Mouse (Mus musculus): ENCODE data around the gene Oxct2a. TPM values are rescaled to one million over a fixed set of nuclear protein-coding genes. Genes with fewer than 3 reads are reported as not detected.

The Oxct2a gene
- total and polyA plus RNA-seq, 3 experiments = 0.04 TPM; not detected in 2

GRCm38 (mm10) chr4:123282500-123282899, 40.9 kb downstream of the Oxct2a start (continued):
- TF ChIP-seq MAZ (IDR thresholded peaks at IDR 0.05; ENCODE audit: low read depth, low read length) (peak; percentile 65; the same call in 1 of the 2 replicates), KAT2A (conservative IDR thresholded peaks at IDR 0.05; ENCODE audit: low read depth, low read length) (no peak; the same call in 1 of the 2 replicates), TBP (IDR thresholded peaks at IDR 0.05; ENCODE audit: low read depth, low read length) (peak; percentile 95), MXI1 (IDR thresholded peaks at IDR 0.05; ENCODE audit: low read depth, low read length) (no peak; the same call in none of the 2 replicates), NRF1 (IDR thresholded peaks at IDR 0.05; ENCODE audit: insufficient read depth, low read depth, low read length, poor library complexity, severe bottlenecking) (peak; percentile 33; the same call in 1 of the 2 replicates), GABPA (IDR thresholded peaks at IDR 0.05; ENCODE audit: low read depth, low read length) (peak; percentile 79; the same call in 1 of the 2 replicates), JUND (IDR thresholded peaks at IDR 0.05; ENCODE audit: low read depth, low read length) (no peak), TCF12 (IDR thresholded peaks at IDR 0.05; ENCODE audit: low read depth, low read length) (peak; percentile 66; the same call in 1 of the 2 replicates), USF2 (IDR thresholded peaks at IDR 0.05; ENCODE audit: borderline replicate concordance in 1 of 2, insufficient read depth in 1 of 2, low read depth in 1 of 2, low read length in 2 of 2) (no peak), ETS1 (IDR thresholded peaks at IDR 0.05; ENCODE audit: low read depth, low read length) (no peak; the same call in 1 of the 2 replicates), MAX (IDR thresholded peaks at IDR 0.05; ENCODE audit: low read length) (peak; percentile 49), RAD21 (IDR thresholded peaks at IDR 0.05; ENCODE audit: low read depth, low read length) (no peak), UBTF (IDR thresholded peaks at IDR 0.05; ENCODE audit: borderline replicate concordance, insufficient read depth, low read depth, low read length) (no peak), POLR2A (IDR thresholded peaks at IDR 0.05; ENCODE audit: control insufficient read depth in 1 of 2, insufficient read depth in 1 of 2, low read depth in 1 of 2, low read length in 2 of 2, poor library complexity in 1 of 2) (peak; percentile 65 to 98), MYB (IDR thresholded peaks at IDR 0.05; ENCODE audit: low read depth, low read length) (no peak), BHLHE40 (IDR thresholded peaks at IDR 0.05; ENCODE audit: borderline replicate concordance, low read depth, low read length) (peak; percentile 48; the same call in 1 of the 2 replicates), CHD2 (IDR thresholded peaks at IDR 0.05; ENCODE audit: low read length) (no peak), SIN3A (IDR thresholded peaks at IDR 0.05; ENCODE audit: low read length) (peak; percentile 60), SMC3 (IDR thresholded peaks at IDR 0.05; ENCODE audit: low read depth, low read length) (no peak), RCOR1 (IDR thresholded peaks at IDR 0.05; ENCODE audit: low read depth, low read length) (no peak), MAFK (IDR thresholded peaks at IDR 0.05; ENCODE audit: borderline replicate concordance, low read depth, low read length) (no peak)

GRCm38 (mm10) chr4:123280117-123280516, 43.3 kb downstream of the Oxct2a start:
- peaks cover 3 to 4% of the 10 kb centered on the region in 2 experiments; a peak in 2 of 4 replicates for H3K36me3 ChIP-seq (ENCODE audit: control insufficient read depth in 1 of 2, insufficient read depth in 2 of 2, low read length in 2 of 2)
- no peak overlapping the region for H3K27ac ChIP-seq (ENCODE audit: control insufficient read depth, low read depth, low read length)
- DNase-seq (ENCODE audit: low read depth, low spot score) = no peak
- TF ChIP-seq NELFE (IDR thresholded peaks at IDR 0.05; ENCODE audit: low read depth, low read length) (no peak), POLR2AphosphoS2 (IDR thresholded peaks at IDR 0.05; ENCODE audit: low read length) (no peak), ZNF384 (IDR thresholded peaks at IDR 0.05; ENCODE audit: low read depth, low read length) (no peak)
- H3K4me3 ChIP-seq (ENCODE audit: control insufficient read depth in 1 of 2, insufficient read depth in 1 of 2, low read depth in 2 of 2, low read length in 2 of 2) = no peak overlapping the region
- H3K4me1 ChIP-seq (ENCODE audit: control insufficient read depth in 1 of 2, insufficient read depth in 2 of 2, low read length in 2 of 2) = peaks cover 0 to under 1% of the 10 kb centered on the region in 2 experiments; a peak in 2 of 4 replicates
- H3K27me3 ChIP-seq (ENCODE audit: control insufficient read depth in 1 of 2, insufficient read depth in 2 of 2, low read length in 2 of 2) = peaks cover 4 to 8% of the 10 kb centered on the region in 2 experiments
- no peak overlapping the region for H3K9ac ChIP-seq (ENCODE audit: control insufficient read depth, low read depth, low read length, poor library complexity, severe bottlenecking)
- no peaks in the 10 kb centered on the region for H3K9me3 ChIP-seq (replicated peaks; ENCODE audit: insufficient read depth, low read length)
- peaks cover 22% of the 10 kb centered on the region for H3K79me2 ChIP-seq (ENCODE audit: control insufficient read depth, insufficient read depth, low read length, poor library complexity)

Other genes with a start within 250 kb of the Oxct2a start
- gene Bmp8b, start 218.5 kb downstream of the Oxct2a start, total RNA-seq (2012; rRNA removed) = 0.08 TPM in 1 of 2 replicates, not detected in the other
- gene Bmp8b, start 218.5 kb downstream of the Oxct2a start, polyA plus RNA-seq (2012; ENCODE audit: insufficient read depth in 1 of 2, insufficient read length in 2 of 2, low read depth in 1 of 2, low replicate concordance in 2 of 2, missing spikeins in 1 of 2) = under 1 TPM in 1 of 2 experiments, not detected in 1; 0.06 TPM
- gene Oxct2b, start 207.4 kb downstream of the Oxct2a start, total RNA-seq (2012; rRNA removed) = not detected in 2 replicates
- gene Oxct2b, start 207.4 kb downstream of the Oxct2a start, polyA plus RNA-seq (2012; ENCODE audit: insufficient read depth in 1 of 2, insufficient read length in 2 of 2, low read depth in 1 of 2, low replicate concordance in 2 of 2, missing spikeins in 1 of 2) = not detected
- gene Ppie, start 183.7 kb downstream of the Oxct2a start, total RNA-seq (2012; rRNA removed) = 100 and 108 TPM in 2 replicates
- gene Ppie, start 183.7 kb downstream of the Oxct2a start, polyA plus RNA-seq (2012; ENCODE audit: insufficient read depth in 1 of 2, insufficient read length in 2 of 2, low read depth in 1 of 2, low replicate concordance in 2 of 2, missing spikeins in 1 of 2) = 10 to 100 TPM in 1 of 2 experiments, not detected in 1; 97.9 TPM
- gene Hpcal4, start 140.4 kb downstream of the Oxct2a start, total RNA-seq (2012; rRNA removed) = not detected in 2 replicates
- not detected for gene Hpcal4, start 140.4 kb downstream of the Oxct2a start, polyA plus RNA-seq (2012; ENCODE audit: insufficient read depth in 1 of 2, insufficient read length in 2 of 2, low read depth in 1 of 2, low replicate concordance in 2 of 2, missing spikeins in 1 of 2)
- not detected in 2 replicates for gene Nt5c1a, start 122.1 kb downstream of the Oxct2a start, total RNA-seq (2012; rRNA removed)
- not detected for gene Nt5c1a, start 122.1 kb downstream of the Oxct2a start, polyA plus RNA-seq (2012; ENCODE audit: insufficient read depth in 1 of 2, insufficient read length in 2 of 2, low read depth in 1 of 2, low replicate concordance in 2 of 2, missing spikeins in 1 of 2)
- gene Heyl, start 90.1 kb downstream of the Oxct2a start, total RNA-seq (2012; rRNA removed) = not detected in 2 replicates
- not detected for gene Heyl, start 90.1 kb downstream of the Oxct2a start, polyA plus RNA-seq (2012; ENCODE audit: insufficient read depth in 1 of 2, insufficient read length in 2 of 2, low read depth in 1 of 2, low replicate concordance in 2 of 2, missing spikeins in 1 of 2)
- gene Pabpc4, start 61.3 kb downstream of the Oxct2a start, total RNA-seq (2012; rRNA removed) = 330 and 394 TPM in 2 replicates
- gene Pabpc4, start 61.3 kb downstream of the Oxct2a start, polyA plus RNA-seq (2012; ENCODE audit: insufficient read depth in 1 of 2, insufficient read length in 2 of 2, low read depth in 1 of 2, low replicate concordance in 2 of 2, missing spikeins in 1 of 2) = 100 to 1,000 TPM in 1 of 2 experiments, not detected in 1; 684 TPM
- 0.19 and 0.23 TPM in 2 replicates for gene Bmp8a, start 19.6 kb upstream of the Oxct2a start, total RNA-seq (2012; rRNA removed)
- under 1 TPM in 1 of 2 experiments, not detected in 1; 0.43 TPM for gene Bmp8a, start 19.6 kb upstream of the Oxct2a start, polyA plus RNA-seq (2012; ENCODE audit: insufficient read depth in 1 of 2, insufficient read length in 2 of 2, low read depth in 1 of 2, low replicate concordance in 2 of 2, missing spikeins in 1 of 2)